Mouse (Mus musculus) brain, embryonic 14.5 days (tissue): Measurements from ENCODE around the gene Itga9.

Experiments used
- CTCF ChIP-seq: fragments of 200-500 bp; IDR thresholded peaks from 2 replicates; pipeline ENCODE4 v1.5.1; 2012; ENCODE audit warnings: inconsistent platforms, mild to moderate bottlenecking, moderate library complexity, borderline replicate concordance; ENCODE audit not compliant: insufficient read depth, insufficient read length; ENCODE audit errors: extremely low read depth
- POLR2A ChIP-seq: fragments of 200-500 bp; IDR thresholded peaks from 2 replicates; pipeline ENCODE4 v1.6.1; 2012; ENCODE audit warnings: mild to moderate bottlenecking, inconsistent platforms, borderline replicate concordance; ENCODE audit not compliant: poor library complexity, insufficient read depth, insufficient read length, severe bottlenecking; ENCODE audit errors: extremely low read depth

- TF ChIP-seq CTCF, result no peak
- TF ChIP-seq POLR2A, result no peak
Measured at GRCm38 (mm10) chr9:118585998-118586397, 20.5 kb upstream of the Itga9 start.
